Mouse (Mus musculus) induced T-regulatory cell, adult 2 months (primary cell): ENCODE measurements around the gene Traf4.
"Not testable (repeated sequence)": the region's sequence is repeated elsewhere in the genome, so short reads cannot be mapped to it uniquely, and the experiment has no call there.

ENCODE experiments used
- DNase-seq: peaks from one replicate; pipeline ENCODE4 v3.0.0-alpha.2; 2012; ENCODE audit warnings: low read depth

The Traf4 gene

DNA sequence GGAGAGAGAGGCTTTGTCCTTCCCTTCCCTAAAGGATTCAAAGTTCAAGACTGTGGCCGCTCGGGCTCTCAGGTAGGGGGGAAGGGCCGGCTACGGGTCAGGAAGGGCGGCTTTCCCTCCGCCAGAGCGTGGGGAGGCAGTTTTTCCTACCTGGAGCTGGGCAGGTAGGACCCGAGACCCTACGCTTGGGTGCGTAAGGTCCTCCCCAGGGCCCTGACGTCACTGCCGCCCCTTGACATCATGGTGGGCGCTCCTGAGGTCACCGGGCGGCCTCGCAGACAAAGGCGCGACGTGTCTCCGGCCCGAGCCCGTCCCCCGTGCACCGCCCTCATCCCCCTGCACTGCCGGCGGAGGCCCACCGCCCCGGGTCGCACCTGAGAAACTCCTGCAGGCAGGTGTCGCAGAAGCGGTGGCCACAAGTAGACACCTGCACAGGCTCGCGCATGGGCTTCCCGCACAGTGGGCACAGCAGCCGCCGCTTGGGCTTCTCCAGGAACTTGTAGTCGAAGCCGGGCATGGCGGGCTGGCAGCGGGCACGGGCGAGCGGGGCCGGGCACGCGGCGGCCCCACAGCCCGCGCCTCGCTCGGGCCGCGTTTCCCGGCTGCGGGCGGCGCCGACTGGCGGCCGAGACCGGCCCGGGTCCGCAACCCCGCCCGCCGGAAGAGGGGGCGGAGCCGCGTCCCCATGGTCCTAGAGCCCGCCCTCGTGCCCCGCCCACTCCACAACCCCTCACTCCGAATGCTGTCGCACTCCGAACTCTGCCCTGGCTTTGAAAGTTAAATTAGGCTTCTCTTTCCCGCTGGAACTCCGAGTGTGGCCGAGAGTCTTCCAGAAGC lies at the start of gene Traf4:
Traf4 (minus strand) TSS at position 666 of the 837 bp plus-strand sequence.
- peak; percentile 91 for DNase-seq

DNA sequence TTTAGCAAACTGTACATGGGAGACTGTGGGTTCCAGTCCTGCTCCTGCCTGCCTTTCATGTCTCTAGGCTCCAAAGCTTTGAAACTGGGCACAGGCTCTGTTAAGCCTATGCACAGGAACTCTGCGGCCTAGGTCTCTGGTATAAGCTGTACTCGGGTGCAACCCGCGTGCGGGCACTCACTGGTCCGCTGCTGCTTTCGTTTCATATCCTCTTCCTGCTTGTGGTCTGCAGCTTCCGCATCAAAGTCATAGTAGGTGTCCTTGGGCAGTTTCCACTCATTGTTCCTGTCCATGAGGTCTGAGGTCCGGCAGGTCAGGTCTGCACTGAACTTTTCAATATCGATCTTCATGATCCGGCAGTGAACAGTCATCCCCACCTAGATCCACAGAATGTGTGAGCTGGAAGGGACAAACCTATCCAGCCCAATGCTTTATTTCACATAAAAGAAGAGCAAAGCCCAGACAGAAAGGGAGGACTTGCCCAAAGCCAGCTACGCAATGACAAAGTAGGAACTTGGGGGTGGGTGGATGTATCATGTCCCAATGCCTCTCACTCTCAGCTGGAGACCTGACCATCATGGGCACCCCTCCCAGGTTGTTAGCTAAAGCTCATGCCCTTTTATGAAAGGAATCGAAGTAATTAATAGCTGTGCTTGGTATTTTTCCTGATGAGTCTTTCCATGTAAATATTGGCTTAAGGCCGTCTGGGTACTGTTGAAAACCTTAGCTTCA lies 47.9 kb upstream of the Traf4 start:
- peak; percentile 34 for DNase-seq

DNA sequence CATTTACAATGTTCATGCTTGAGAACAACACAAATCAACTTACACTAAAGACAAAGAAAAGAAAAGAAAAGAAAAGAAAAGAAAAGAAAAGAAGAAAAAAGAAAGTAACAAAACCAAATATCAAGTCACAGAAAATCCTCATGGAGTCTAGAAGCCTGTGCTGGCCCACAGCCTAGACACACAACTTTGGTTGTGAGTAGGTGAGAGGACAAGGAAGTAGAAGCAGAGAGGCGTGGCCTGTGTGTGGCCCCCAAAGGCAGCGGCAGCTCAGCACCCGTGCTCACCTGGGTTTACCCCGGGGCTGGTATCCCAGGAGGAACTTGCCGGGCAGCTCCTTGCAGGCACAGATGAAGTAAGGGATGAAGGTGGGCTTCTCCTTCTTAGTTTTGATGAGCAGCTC lies 46.1 kb upstream of the Traf4 start:
- no peak for DNase-seq

DNA sequence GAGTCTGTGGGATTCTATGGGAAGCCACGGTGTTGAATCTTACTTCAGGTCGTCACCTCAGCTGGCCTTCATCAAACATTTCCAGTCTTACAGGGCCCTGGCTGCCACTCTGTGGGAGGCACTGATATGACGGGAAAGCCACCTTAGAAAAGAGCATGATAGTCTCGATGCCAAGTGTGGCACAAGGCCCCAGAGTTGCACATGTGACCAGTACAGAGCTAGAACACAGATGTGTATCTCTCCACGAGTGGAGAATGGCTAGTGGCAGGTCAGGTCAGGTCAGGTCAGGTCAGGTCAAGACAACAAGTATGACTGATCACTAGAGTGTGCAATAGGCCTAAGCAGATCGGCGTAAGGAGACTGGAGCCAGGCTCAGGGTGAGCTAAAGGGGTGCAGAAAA lies 45.2 kb upstream of the Traf4 start:
- no peak for DNase-seq

DNA sequence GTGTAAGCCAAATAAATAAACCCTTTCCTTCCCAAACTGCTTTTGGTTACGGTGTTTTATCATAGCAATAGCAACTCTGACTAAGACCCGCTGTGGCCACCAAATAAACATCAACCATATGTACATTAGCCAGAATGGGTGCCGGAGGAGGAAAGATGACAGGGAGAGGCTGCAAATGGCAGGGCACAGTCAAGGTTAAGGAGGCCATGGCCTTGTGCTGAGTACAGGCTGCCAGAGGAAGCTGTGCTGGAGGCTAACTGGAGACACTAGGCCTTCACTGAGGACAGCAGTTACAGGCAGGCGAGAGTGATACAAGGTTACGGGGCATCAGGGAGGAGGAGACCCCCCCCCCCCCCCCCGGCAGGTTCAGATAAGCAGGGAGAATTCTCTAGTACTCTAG lies 44.5 kb upstream of the Traf4 start:
- DNase-seq, result no peak

DNA sequence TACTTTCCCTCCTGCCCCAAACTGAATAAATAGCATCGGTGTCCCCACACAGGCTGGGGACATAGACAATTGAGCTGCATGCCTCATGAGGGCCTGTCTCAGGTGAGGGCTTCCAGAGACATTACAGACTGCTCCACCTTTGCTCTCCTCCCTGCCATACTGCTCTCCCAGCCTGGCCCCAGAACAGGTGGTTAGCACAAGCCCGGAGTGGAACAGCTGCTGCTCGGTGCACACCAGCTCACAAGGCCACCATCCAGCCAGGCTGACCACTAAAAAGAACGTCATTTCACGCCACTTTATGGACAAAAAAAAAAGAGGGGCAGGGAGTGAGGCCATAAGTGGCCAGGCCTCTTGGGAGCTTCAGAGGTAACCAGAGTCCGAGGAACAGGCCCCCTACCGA lies 41.8 kb upstream of the Traf4 start:
- DNase-seq, result no peak

DNA sequence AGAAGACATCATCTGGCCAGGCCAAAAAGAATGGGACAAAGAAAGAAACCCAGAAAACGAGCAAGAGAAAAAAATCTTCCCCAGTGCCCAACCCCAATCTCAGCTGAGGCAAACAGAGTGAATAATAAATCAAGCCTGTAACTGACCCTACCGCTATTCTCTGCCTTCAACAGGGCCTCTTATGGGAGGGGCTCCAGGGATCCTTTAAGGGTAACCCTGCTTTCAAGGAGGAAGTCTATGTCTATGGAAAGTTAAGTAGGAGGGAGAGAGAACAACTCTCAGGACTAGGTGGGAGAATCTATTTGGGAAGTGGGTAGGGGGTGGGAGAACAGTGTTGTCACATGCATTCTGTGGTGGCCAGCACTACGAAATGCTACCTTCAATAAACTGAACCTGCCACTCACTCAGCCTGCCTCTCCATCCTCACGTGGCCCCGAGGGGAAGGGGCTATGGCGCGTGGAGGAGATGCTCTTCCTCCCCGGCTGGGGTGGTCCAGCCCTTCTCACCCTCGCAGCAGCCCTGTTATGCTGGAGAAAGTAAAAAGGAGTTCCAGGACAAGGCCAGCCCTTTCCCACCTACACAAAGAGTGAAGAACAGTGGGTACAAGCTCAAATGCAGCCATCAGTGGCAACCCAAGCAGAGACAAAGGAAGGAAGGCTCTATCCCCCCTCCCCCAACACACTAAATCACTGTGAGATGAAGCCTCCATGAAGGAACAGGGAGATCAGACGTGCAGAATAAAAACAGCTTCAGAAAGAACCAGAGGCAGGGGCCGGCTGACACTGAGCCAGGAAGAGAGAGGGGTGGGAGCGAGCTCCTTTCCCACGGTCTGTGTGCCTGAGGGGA lies 40.2 kb upstream of the Traf4 start:
- no peak for DNase-seq

DNA sequence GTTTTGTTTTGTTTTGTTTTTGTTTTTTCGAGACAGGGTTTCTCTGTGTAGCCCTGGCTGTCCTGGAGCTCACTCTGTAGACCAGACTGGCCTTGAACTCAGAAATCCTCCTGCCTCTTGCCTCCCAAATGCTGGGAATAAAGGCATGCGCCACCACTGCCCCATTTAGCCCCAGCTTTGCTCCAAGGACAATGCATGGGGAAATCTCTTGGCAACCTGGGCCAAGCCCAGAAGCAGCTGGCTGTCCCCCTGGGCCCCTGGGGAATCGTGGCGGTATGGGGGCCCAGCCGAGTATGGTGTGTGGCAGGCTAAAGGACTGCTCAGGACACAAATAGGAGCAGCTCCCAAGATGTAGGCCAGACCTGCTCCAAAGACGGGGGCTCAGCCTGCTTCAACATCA lies 38.9 kb upstream of the Traf4 start:
- no peak for DNase-seq

DNA sequence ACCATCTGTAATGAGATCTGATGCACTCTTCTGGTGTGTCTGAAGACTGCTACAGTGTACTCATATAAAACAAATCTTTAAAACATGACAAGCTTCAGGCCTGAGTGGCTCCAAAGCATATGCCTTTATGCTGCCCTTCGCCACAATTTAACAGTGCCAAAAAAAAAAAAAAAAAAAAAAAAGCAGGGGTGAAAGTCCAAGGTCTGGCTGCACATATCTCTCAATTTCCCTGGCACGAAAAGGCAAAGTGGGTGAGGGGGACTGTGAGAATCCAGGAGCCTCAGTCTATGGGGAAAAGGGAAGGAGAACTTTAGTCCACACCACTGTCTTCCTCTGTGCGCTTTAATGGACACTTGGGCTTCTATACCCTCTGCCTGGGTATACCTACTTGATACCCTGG lies 37.0 kb upstream of the Traf4 start:
- no peak for DNase-seq

DNA sequence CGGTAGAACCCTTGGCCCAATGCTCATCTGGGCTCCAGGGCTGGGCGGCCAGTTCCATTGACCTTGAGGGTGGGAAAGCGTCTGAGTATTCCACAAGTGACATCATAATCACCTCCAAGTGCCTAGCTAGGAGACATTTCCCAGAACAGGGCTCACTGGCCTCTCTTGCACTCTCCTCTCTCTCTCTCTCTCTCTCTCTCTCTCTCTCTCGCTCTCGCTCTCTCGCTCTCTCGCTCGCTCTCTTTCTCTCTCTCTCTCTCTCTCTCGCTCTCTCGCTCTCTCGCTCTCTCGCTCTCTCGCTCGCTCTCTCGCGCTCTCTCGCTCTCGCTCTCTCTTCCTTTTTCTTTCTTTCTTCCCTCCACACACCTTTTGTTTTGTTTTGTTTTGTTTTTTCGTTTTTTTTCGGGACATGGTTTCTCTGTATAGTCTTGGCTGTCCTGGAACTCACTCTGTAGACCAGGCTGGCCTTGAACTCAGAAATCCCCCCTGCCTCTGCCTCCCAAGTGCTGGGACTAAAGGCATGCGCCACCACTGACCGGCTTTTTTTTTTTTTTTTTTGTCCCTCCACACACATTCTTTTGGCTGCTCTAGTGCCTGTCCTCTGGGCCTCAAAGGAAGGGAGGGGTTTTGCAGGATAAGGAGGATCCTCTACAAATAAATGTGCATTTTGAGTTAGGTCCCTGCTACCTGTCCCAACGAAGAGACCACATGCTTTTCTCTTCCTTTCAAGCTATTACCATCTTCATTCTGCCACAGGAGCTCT lies 29.9 kb upstream of the Traf4 start:
- no peak for DNase-seq

DNA sequence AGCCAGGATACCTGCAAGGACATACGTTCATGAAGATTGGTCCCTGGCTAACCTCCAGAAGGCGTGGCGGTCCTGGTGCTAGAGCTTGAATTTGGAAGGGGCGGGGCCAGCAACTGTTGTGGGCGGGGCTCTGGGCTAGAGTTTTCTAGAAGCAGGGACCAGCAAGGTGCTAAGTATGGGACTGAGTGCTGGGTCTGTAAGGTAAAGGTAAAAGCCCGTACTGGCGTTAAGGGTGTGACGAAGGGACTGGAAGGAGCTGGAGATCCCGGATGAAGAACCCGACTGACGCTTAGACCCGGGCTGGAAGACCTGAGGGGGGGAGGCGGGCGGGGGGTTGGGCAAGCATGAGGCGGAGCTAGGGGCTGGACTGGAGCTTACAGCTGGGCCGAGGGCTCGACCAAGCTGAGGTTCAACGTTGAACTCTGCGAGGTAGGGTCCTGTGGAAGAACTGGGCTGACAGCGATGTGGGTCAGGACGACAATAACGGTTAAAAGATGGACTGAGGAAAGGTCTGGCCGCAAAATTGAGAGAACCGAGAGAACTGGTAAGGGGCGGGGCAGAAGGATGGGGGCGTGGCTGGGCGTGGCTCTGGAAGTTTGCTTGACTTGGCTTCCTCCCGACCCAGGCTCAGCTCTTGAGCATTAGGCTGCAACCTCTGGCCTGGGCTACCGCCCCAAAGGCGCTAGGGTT lies 29.2 kb upstream of the Traf4 start:
- peak; percentile 82 for DNase-seq

DNA sequence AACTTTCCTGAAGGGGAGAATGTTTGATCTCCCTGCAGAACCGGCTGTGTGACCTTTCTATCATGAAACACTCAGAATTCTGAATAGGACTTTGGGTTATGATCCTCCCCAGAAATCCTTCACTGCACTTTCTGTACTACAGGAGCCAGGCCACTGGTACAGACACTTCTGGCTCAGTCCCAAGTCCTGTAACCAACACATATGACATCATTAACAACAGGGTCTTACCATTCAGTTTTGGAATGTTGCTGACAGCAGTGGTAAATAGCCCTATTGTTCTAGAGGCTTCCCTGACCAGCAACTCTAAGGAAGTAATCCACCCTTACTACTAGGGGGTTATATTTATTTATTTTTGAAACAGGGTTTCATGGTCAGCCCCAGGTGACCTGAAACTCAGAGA lies 27.7 kb upstream of the Traf4 start, which contains the start of gene Proca1:
Proca1 (plus strand) TSS at position 280 of the 400 bp plus-strand sequence.
- no peak for DNase-seq

DNA sequence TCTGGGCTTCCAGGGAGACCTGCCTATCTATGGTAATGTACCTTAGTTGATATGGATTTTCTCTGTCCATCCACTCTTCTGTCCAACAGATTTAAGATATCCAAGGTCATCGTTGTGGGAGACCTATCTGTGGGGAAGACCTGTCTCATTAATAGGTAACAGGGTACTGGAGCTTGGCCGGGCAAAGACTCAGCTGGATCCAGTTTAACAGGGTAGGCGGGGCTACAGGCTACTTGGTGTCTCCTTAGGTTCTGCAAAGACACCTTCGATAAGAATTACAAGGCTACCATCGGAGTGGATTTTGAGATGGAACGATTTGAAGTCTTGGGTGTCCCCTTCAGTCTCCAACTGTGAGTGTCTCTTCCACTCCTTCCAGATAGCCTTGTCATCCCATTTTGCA lies 24.7 kb upstream of the Traf4 start:
- DNase-seq, result no peak

DNA sequence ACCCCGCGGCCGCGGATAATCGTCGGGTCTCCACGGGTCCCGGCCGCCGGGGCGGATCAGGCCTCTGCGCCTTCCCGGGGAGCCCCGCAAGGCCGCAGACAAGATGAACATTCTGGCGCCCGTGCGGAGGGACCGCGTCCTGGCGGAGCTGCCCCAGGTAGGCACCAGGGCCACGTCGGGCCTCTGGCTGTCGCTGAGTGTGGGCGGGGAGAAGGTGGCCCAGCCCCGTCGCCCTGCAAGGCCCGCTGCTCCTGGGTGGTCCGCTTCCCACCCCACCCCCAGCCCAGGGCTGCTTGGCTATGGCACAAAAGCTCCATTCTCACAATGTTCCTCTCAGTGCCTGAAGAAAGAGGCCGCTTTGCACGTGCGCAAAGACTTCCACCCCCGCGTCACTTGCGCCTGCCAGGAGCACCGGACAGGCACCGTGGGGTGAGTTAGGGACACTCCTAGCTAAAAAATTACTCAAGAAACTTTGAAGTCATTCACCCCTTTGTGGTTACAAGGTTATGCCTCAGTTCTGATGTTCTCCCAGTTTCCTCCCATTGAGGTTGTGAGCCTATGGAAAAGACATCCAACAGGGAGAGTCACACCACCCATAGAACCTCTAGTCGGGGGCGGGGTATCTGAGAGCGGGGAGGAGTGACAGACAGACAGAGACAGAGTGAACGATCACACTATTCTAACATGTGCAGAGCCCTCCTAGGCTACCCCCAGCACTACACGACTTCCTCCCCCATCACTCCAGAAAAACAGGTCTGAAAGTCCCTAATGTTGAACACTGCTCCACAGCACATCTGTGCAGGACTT lies 24.0 kb upstream of the Traf4 start:
- DNase-seq, result peak; percentile 58

DNA sequence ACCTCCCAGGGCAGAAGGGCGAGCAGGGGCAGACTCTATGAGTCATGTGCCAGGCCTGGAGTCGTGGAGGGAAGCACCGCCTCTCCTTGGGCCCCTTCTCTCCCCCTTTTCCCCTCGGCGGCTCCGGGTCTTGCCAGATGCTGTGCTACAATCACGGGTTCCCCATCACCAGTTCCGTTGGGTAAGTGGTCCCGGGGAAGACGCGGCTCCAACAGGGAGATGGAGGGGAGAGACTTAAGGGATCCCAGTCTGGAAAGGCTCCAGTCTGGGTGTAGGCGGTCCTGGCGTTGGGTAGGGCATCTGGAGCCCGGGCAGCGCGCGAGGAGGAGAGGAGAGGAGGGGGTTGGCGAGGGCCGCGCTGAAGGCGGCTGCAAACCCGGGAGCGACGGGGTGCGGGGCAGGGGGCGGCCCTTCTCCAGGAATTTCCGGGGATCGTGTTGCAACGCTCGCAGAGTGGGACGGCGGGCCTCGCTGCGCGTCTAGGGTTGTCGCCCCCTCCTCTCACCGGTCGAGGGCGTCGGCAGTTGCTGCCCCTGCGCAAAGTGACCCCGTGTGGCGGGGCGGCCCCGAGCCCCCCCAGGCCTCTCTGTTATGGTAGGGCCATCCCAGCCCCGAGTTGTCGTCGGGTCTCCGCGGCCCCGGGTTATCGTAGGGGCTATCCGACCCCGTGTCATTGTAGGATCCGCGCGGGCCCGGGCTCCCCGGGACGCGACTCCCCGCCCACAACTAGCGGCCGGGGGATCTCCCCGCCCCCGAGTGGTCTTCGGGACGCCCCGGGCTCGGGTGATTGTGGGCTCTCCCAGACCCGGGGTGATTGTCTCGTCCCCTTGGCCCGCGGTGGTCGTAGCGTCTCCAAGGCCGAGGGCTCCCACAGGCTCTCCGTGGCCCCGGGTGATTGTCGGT lies 23.2 kb upstream of the Traf4 start, which contains the start of gene Rab34:
Rab34 (plus strand) TSS at position 100 of the 903 bp plus-strand sequence.
- DNase-seq, result peak; percentile 51

DNA sequence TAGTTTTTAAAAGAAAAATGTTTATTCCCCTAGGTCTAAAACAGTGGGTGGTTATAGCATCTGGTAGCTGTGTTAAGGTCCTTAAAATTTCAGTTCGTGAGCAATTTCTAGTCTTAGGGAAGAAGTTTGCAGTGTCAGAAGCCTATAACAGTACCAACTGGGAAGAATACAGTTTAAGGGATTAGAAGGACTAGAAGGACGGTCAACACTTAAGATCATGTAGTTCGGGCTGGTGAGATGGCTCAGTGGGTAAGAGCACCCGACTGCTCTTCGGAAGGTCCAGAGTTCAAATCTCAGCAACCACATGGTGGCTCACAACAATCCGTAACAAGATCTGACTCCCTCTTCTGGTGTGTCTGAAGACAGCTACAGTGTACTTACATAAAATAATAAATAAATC lies 19.3 kb upstream of the Traf4 start:
- DNase-seq, result not testable (repeated sequence)

DNA sequence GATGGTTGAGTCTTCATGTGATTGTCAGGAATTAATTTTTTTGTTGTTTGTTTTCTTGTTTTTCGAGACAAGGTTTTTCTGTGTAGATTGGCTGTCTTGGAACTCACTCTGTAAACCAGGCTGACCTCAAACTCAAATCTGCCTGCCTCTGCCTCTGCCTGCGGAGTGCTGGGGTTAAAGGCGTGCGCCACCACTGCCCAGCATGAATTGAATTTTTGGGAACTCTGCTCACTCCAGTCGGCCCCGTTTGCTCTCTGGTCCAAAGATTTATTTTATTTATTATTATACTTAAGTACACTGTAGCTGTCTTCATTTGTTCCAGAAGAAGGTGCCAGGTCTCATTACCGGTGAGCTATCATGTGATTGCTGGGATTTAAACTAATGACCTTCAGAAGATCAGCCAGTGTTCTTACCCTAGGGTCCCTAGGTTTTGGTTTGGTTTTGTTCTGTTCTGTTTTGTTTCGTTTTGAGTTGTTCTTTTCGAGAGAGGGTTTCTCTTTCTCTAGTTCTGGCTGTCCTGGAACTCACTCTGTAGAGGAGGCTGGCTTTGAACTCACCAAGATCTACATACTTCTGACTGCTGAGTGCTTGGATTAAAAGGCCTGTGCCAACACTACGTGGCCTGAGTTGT lies 18.6 kb upstream of the Traf4 start:
- peak; percentile 52 for DNase-seq
